Mouse (Mus musculus) midbrain, embryonic 15.5 days (tissue): ENCODE results near the gene Nup133. TPM values are rescaled to one million over a fixed set of nuclear protein-coding genes. Genes with fewer than 3 reads are reported as not detected.

Experiments used
- ATAC-seq: fragments of 200-750 bp; cut with Nextera tagmentation; replicated peaks from 2 replicates; pipeline ENCODE4 v1.8.0; 2017; ENCODE audit warnings: moderate TSS enrichment
- H3K27ac ChIP-seq: fragments of 300-500 bp; sonication (generic); 2 replicates; pipeline ENCODE4 v1.5.1; 2015; ENCODE audit warnings: mild to moderate bottlenecking, inconsistent platforms
- H3K27me3 ChIP-seq: fragments of 300-500 bp; sonication (generic); replicated peaks from 2 replicates; pipeline ENCODE4 v1.6.1; 2015; ENCODE audit warnings: inconsistent platforms
- H3K36me3 ChIP-seq: fragments of 300-500 bp; sonication (generic); replicated peaks from 2 replicates; pipeline ENCODE4 v1.6.1; 2015; ENCODE audit warnings: inconsistent platforms
- H3K4me1 ChIP-seq: fragments of 300-500 bp; sonication (generic); 2 replicates; pipeline ENCODE4 v1.6.1; 2015; ENCODE audit warnings: inconsistent platforms
- H3K4me2 ChIP-seq: fragments of 300-500 bp; sonication (generic); 2 replicates; pipeline ENCODE4 v1.6.1; 2015; ENCODE audit warnings: inconsistent platforms, mild to moderate bottlenecking, moderate library complexity
- H3K4me3 ChIP-seq: fragments of 300-500 bp; sonication (generic); 2 replicates; pipeline ENCODE4 v1.5.1; 2015; ENCODE audit warnings: mild to moderate bottlenecking, inconsistent platforms
- H3K9ac ChIP-seq: fragments of 300-500 bp; sonication (generic); 2 replicates; pipeline ENCODE4 v1.6.1; 2015; ENCODE audit warnings: mild to moderate bottlenecking, inconsistent platforms
- H3K9me3 ChIP-seq: fragments of 300-500 bp; sonication (generic); 2 replicates; pipeline ENCODE4 v1.6.1; 2016; ENCODE audit warnings: inconsistent platforms
- WGBS: fragments of 180-500 bp; shearing (Covaris S2); methylation state at CpG from one replicate; pipeline ENCODE4 v1.1.7; 2015; ENCODE audit warnings: mixed read lengths; 5-methylcytosine and 5-hydroxymethylcytosine counted together
- polyA plus RNA-seq: library from polyadenylated mRNA; unstranded; fragments of >200 nt; fragmentation: Nextera tagmentation; extraction: Ambion mirVana; gene quantifications from 2 replicates; pipeline ENCODE4 v1.2.1, GENCODE M21; 2015

The Nup133 gene
- polyA plus RNA-seq, 1 experiment from 2014 or later: 22.8 TPM

- peaks cover 14% of the 10 kb centered on the region for H3K4me1 ChIP-seq
- H3K4me3 ChIP-seq: no peak overlapping the region
- H3K9me3 ChIP-seq: no peaks in the 10 kb centered on the region
- no peak overlapping the region for H3K27ac ChIP-seq
- H3K9ac ChIP-seq: no peak overlapping the region
- 70% methylated on average over 3 of the region's 3 CpGs for WGBS
- H3K36me3 ChIP-seq: no peaks in the 10 kb centered on the region
- no peaks in the 10 kb centered on the region for H3K27me3 ChIP-seq
- no peak overlapping the region for H3K4me2 ChIP-seq
- no peak for ATAC-seq
Observed at GRCm38 (mm10) chr8:123857361-123857760, 91.7 kb downstream of the Nup133 start.

- Histone ChIP-seq H3K27me3 (no peaks in the 10 kb centered on the region), H3K36me3 (no peaks in the 10 kb centered on the region), H3K4me3 (no peak overlapping the region), H3K27ac (no peak overlapping the region), H3K4me2 (no peak overlapping the region), H3K4me1 (peaks cover 14% of the 10 kb centered on the region), H3K9me3 (no peaks in the 10 kb centered on the region), H3K9ac (no peak overlapping the region)
- 88% methylated on average over 9 of the region's 9 CpGs for WGBS
- ATAC-seq: no peak
Observed at GRCm38 (mm10) chr8:123854733-123855475, 94.2 kb downstream of the Nup133 start.

DNA sequence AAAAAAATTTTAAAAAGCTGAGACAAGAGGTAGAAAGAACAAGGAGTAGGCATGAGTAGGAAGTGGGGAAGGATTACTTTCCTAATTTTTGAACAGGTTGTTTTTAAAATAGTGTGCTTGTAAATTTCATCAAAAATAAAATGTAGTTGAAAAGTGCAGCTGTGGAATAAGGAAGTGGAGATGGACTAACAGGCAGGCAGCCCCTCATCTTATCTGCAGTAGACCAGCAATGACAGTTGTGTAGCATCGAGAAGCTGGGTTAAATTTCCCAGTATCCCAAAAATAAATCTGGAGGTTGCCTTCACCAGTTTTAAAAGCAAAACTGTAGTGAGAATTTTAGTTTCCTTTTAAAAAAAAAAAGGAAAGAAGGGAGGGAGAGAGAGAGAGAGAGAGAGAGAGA lies 94.8 kb downstream of the Nup133 start:
- Histone ChIP-seq H3K4me1 (peaks cover 14% of the 10 kb centered on the region), H3K4me3 (no peak overlapping the region), H3K9ac (no peak overlapping the region), H3K36me3 (no peaks in the 10 kb centered on the region), H3K9me3 (no peaks in the 10 kb centered on the region), H3K27me3 (no peaks in the 10 kb centered on the region), H3K4me2 (no peak overlapping the region), H3K27ac (no peak overlapping the region)
- 93% methylated on average over 1 of the region's 1 CpGs for WGBS
- no peak for ATAC-seq

DNA sequence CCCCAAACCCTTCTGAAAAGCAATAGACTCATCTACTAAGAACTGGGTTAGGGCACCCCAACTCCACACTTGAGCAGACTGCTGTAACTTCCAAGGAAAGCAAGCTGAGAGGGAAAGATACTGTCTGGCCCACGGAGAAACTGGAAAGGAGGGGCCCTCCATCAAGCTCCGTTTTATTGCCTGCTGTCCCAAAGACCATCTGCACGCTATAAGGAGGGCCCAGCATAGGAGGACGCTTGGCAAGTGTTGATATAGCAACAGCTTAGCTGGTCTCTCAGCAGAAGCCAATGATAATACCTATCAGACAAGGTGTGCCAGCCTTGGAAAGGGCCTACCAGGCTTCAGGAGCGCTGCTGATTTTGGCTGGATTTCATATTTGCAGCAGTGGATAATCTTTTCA lies 97.5 kb downstream of the Nup133 start:
- H3K4me1 ChIP-seq: no peaks in the 10 kb centered on the region
- no peaks in the 10 kb centered on the region for H3K27me3 ChIP-seq
- no peak for ATAC-seq
- H3K4me2 ChIP-seq: no peak overlapping the region
- H3K9ac ChIP-seq: no peak overlapping the region
- WGBS: 68% methylated on average over 5 of the region's 5 CpGs
- H3K4me3 ChIP-seq: no peak overlapping the region
- H3K36me3 ChIP-seq: no peaks in the 10 kb centered on the region
- no peak overlapping the region for H3K27ac ChIP-seq
- H3K9me3 ChIP-seq: no peaks in the 10 kb centered on the region

- Histone ChIP-seq H3K27ac (no peak overlapping the region), H3K4me2 (no peak overlapping the region), H3K4me3 (no peak overlapping the region), H3K9ac (no peak overlapping the region), H3K36me3 (no peaks in the 10 kb centered on the region), H3K4me1 (no peaks in the 10 kb centered on the region), H3K27me3 (no peaks in the 10 kb centered on the region), H3K9me3 (no peaks in the 10 kb centered on the region)
- WGBS: 90% methylated on average over 4 of the region's 4 CpGs
- no peak for ATAC-seq
Observed at GRCm38 (mm10) chr8:123849352-123849751, 99.7 kb downstream of the Nup133 start.

DNA sequence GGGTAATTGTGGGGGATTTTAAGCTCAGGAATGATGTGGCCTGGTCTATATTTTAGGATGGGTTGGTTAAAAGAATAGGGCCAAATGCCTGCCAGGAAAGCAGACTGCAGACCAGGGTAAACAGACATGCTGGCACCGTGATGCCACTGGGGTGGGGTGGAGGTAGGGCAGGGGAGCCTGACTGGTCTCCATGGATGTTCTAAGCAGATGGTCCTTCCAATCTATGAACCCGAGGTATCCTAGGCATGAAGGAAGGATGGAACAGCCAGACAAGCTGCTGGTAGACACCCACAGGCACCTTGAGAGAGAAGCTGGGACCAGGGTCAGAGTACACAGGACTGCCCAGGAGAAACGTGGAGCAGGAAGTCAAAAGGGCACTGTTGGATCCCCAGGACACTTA lies 101.5 kb downstream of the Nup133 start:
- 70% methylated on average over 3 of the region's 3 CpGs for WGBS

More for the DNA sequence above, 101.5 kb downstream of the Nup133 start:
- H3K36me3 ChIP-seq: no peaks in the 10 kb centered on the region
- H3K9me3 ChIP-seq: no peaks in the 10 kb centered on the region
- H3K27me3 ChIP-seq: no peaks in the 10 kb centered on the region
- no peaks in the 10 kb centered on the region for H3K4me1 ChIP-seq
- H3K9ac ChIP-seq: no peak overlapping the region
- no peak overlapping the region for H3K4me3 ChIP-seq
- ATAC-seq: no peak
- no peak overlapping the region for H3K4me2 ChIP-seq
- H3K27ac ChIP-seq: no peak overlapping the region

Other genes with a start within 250 kb of the Nup133 start
- 73.5 and 76.3 TPM in 2 replicates for gene Rab4a, start 143.3 kb downstream of the Nup133 start, polyA plus RNA-seq
- gene Ccsap, start 89.1 kb downstream of the Nup133 start, polyA plus RNA-seq: 5.4 and 6.0 TPM in 2 replicates
- 6.6 TPM in 2 replicates for gene Acta1, start 54.5 kb downstream of the Nup133 start, polyA plus RNA-seq
- 15.6 and 16.8 TPM in 2 replicates for gene Abcb10, start 33.9 kb upstream of the Nup133 start, polyA plus RNA-seq
- gene Taf5l, start 72.1 kb upstream of the Nup133 start, polyA plus RNA-seq: 24.6 and 25.9 TPM in 2 replicates
- gene Urb2, start 72.2 kb upstream of the Nup133 start, polyA plus RNA-seq: 3.5 and 4.1 TPM in 2 replicates